Mouse (Mus musculus): ENCODE measurements around the gene Klrk1.
A peak's percentile ranks its signal among the peaks of the same experiment; 100 is the strongest.
"Not testable (repeated sequence)": the region's sequence is repeated elsewhere in the genome, so short reads cannot be mapped to it uniquely, and the experiment has no call there.

Gene Klrk1

GRCm38 (mm10) chr6:129623735-129624134 lies at the start of gene Klrk1:
Gene Klrk1 (minus strand): TSS chr6:129623864.
- DNase-seq (ENCODE audit: low read depth), result no peak

DNA sequence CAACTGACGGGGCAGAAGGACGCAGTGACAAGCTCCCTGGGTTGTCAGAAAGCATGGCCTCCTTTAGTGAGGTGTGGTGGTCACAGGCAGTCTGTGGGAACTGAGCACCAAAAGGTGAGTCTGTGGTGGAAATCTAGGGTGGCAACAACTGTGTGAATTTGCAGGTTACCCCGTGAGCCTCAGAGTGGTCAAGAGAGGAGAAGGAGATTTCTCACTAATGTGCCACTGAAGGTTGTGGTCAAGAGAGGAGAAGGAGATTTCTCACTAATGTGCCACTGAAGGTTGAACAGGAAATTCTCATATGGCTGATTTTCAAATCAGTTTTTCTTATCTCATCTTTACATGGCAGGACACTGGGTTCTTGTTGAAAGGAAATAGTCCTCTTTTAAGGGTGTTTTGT lies 37.6 kb upstream of the Klrk1 start:
- DNase-seq (ENCODE audit: low read depth), result not testable (repeated sequence)

- not testable (repeated sequence) for DNase-seq (ENCODE audit: low read depth)
Measured at GRCm38 (mm10) chr6:129660589-129660988, 36.9 kb upstream of the Klrk1 start, which contains the start of gene Klrc2. Gene Klrc2 (minus strand): TSS chr6:129660689.

- DNase-seq (ENCODE audit: low read depth), result not testable (repeated sequence)
Measured at GRCm38 (mm10) chr6:129644054-129644453, 20.4 kb upstream of the Klrk1 start.

GRCm38 (mm10) chr6:129643237-129643636 lies 19.6 kb upstream of the Klrk1 start, which contains the start of gene Klrc3:
Gene Klrc3 (minus strand): TSS chr6:129643337.
- not testable (repeated sequence) for DNase-seq (ENCODE audit: low read depth)

GRCm38 (mm10) chr6:129631046-129631445 lies 7.4 kb upstream of the Klrk1 start:
- DNase-seq (ENCODE audit: low read depth), result not testable (repeated sequence)

DNA sequence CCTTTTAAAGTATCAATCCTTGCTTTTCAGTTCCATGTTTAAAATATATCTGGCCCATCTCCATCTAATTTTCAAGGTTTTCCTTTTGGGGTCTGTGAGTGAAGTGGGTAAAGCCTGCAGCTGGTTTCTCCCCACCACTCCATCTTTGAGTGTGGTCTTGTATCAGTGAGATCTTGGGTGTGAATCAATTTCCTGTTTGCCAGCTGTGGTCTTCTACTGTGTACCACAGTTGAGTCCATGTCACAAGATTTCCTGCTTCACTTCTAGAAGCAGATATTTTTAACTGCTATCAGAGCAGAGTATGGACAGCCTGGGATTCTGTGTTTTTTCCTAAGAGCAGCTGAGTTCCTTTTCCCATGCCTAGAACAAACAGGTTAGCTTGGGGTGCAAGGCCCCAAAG lies 15.3 kb downstream of the Klrk1 start:
- DNase-seq (ENCODE audit: low read depth), result peak; percentile 53

GRCm38 (mm10) chr6:129591508-129591907 lies 32.2 kb downstream of the Klrk1 start, which contains the start of gene Klrd1:
Gene Klrd1 (plus strand): TSS chr6:129591782.
- no peak for DNase-seq (ENCODE audit: low read depth)

GRCm38 (mm10) chr6:129583014-129583413 lies 40.6 kb downstream of the Klrk1 start:
- DNase-seq (ENCODE audit: low read depth), result no peak

DNA sequence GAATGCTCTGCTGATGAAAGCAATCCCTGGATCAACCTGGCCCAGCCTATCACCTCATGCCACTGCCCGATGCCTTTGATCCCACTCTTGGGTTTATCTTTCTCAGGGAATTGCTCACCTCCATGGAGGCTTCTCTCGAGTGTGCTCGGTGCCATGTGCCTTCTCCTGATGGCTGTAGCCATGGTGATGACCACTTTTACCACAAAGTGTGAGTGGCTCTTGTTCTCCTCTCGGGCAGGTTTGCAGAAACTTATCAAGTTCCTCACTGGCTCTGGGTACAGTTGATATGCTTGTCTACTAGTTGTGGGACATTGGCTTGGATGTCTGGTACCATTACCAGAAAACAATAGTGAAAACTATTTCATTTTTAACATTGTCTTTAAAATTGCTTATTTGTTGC lies 41.8 kb downstream of the Klrk1 start:
- no peak for DNase-seq (ENCODE audit: low read depth)

GRCm38 (mm10) chr6:129581274-129581673 lies 42.4 kb downstream of the Klrk1 start:
- peak; percentile 54 for DNase-seq (ENCODE audit: low read depth)

GRCm38 (mm10) chr6:129577605-129578004 lies 46.1 kb downstream of the Klrk1 start, which contains the start of gene Klre1:
Gene Klre1 (plus strand): TSS chr6:129577905.
- DNase-seq (ENCODE audit: low read depth), result no peak

GRCm38 (mm10) chr6:129575315-129575714 lies 48.3 kb downstream of the Klrk1 start:
- DNase-seq (ENCODE audit: low read depth), result peak; percentile 42

DNA sequence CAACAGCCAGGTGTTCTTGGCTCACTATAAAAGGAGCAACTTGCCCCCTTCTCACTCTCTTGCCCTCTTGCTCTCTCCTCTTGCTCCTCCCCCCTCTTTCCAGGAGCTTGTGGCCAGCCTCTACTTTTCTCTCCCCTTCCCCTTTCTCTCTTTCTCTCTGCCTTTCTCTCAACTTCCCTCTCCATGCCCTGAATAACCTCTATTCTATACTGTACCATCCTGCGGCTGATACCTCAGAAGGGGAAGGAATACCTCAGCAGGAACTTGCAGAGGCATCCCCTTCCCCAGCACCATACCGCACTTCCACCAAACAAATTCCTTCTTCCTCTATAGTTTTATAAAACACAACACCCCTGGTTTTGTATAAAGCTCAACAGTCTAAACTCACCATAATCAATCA lies 58.4 kb downstream of the Klrk1 start:
- DNase-seq (ENCODE audit: low read depth), result no peak
